Mouse (Mus musculus) forebrain, embryonic 13.5 days (tissue): ENCODE measurements around the gene Iqck. TPM values are rescaled to one million over a fixed set of nuclear protein-coding genes. Genes with fewer than 3 reads are reported as not detected.

Experiments
- ATAC-seq: fragments of 200-750 bp; cut with Nextera tagmentation; 2 replicates; pipeline ENCODE4 v1.8.0; 2017
- H3K27ac ChIP-seq: fragments of 300-500 bp; sonication (generic); 2 replicates; pipeline ENCODE4 v1.5.1; 2015; ENCODE audit warnings: inconsistent platforms, mild to moderate bottlenecking, moderate library complexity
- H3K27me3 ChIP-seq: fragments of 300-500 bp; sonication (generic); 2 replicates; pipeline ENCODE4 v1.6.1; 2015; ENCODE audit warnings: mild to moderate bottlenecking, inconsistent platforms
- H3K36me3 ChIP-seq: fragments of 300-500 bp; sonication (generic); 2 replicates; pipeline ENCODE4 v1.6.1; 2015; ENCODE audit warnings: mild to moderate bottlenecking, inconsistent platforms; ENCODE audit not compliant: poor library complexity, severe bottlenecking
- H3K4me1 ChIP-seq: fragments of 300-500 bp; sonication (generic); 2 replicates; pipeline ENCODE4 v1.6.1; 2015; ENCODE audit warnings: inconsistent platforms
- H3K4me2 ChIP-seq: fragments of 300-500 bp; sonication (generic); 2 replicates; pipeline ENCODE4 v1.6.1; 2015; ENCODE audit warnings: inconsistent platforms, mild to moderate bottlenecking, moderate library complexity
- H3K4me3 ChIP-seq: fragments of 300-500 bp; sonication (generic); 2 replicates; pipeline ENCODE4 v1.5.1; 2015; ENCODE audit warnings: mild to moderate bottlenecking, inconsistent platforms
- H3K9ac ChIP-seq: fragments of 300-500 bp; sonication (generic); 2 replicates; pipeline ENCODE4 v1.6.1; 2015; ENCODE audit warnings: mild to moderate bottlenecking, inconsistent platforms
- H3K9me3 ChIP-seq: fragments of 300-500 bp; sonication (generic); replicated peaks from 2 replicates; pipeline ENCODE4 v1.6.1; 2016; ENCODE audit warnings: inconsistent platforms
- WGBS: fragments of 180-500 bp; shearing (Covaris S2); methylation state at CpG from one replicate; pipeline ENCODE4 v1.1.7; 2015; 5-methylcytosine and 5-hydroxymethylcytosine counted together
- polyA plus RNA-seq: library from polyadenylated mRNA; unstranded; fragments of >200 nt; fragmentation: Nextera tagmentation; extraction: Ambion mirVana; gene quantifications from 2 replicates; pipeline ENCODE4 v1.2.1, GENCODE M21; 2015

Iqck gene
- polyA plus RNA-seq: 3.1 and 3.2 TPM in 2 replicates

DNA sequence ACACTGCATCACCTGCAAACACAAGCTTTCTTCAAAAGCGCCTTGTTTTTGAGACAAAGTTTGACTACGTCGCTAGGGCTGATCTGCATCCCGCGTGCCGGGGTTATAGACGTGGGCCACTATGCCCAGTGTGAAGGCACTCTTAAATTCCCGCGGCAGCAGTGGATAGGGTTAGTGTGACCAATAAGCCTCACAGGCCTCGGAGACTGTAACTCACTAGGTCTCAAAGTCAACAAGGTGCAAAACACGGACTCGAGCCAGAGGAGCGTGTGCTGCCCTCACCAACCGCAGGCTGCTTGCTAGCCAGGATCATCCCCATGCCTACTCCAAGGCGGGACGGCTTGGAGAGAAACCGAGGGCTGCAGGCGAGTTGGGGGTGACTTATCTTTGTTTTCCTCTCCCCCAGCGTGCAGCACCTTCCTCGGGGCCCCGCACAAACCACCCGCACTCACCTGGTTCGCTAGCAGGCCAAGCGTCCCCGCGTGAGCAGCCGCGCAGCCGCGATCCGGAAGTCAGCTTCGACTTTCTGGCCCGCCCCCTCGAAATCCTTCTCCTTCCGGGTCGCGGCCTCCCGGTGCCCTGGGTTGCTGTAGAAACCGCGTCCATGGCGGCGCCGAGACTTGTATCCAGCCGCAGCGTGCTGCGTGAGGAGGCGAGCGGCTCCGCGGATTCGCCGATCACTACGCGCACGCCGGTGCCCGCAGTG lies at the start of gene Iqck:
TSS of gene Iqck (plus strand) at position 582 of the 706 bp plus-strand sequence.
- Histone ChIP-seq H3K27ac (peak within 1 kb of the TSS; percentile 70), H3K9ac (peak within 1 kb of the TSS; percentile 79), H3K36me3 (peaks cover 33% of the 10 kb centered on the region), H3K27me3 (no peaks in the 10 kb centered on the region), H3K4me2 (peak within 1 kb of the TSS; percentile 79), H3K4me1 (peaks cover 27% of the 10 kb centered on the region), H3K9me3 (no peaks in the 10 kb centered on the region), H3K4me3 (peak within 1 kb of the TSS; percentile 87)
- under 1% methylated on average over 57 of the region's 57 CpGs for WGBS
- peak; percentile 98 for ATAC-seq

DNA sequence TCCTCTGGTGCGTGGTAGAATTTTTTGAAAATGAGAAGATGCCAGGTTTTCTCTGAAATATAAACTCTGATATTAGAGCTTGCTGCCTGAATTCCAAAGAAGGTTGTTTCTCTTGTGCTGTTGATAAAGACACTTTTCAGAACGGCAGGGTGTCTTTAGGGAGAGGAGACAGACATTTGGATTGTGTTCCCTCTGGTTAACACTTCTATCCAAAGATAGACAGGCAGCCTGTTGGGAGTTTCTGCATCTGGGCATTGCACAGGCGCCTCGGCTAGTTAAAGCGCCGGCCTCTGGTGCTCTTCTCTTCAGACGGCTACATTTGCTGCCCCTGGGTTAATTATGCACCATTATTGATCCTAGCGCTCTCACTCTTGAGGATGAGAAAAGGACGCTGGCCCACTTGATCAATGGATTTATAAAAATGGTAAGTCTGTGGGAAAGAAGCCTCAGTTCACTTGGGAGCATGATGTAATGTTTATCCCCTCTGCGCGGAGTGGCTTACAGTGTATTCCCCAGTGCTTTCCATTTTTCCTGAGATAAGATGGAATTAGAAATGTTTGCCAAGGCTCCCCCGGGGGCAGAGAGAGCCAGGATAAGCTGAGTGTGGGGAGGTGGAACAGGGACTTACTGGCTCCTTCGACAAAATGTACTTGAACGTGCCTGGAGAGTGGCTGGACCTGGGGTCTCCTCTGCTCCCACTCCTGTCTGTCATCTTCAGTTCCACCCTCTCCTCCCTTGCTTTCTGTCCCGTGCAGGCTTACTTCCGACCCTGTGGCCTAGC lies 48.7 kb upstream of the Iqck start:
- H3K4me3 ChIP-seq: no peak overlapping the region
- H3K36me3 ChIP-seq: peaks cover 65% of the 10 kb centered on the region
- H3K4me2 ChIP-seq: no peak overlapping the region
- H3K9ac ChIP-seq: no peak overlapping the region
- no peaks in the 10 kb centered on the region for H3K27me3 ChIP-seq
- no peak for ATAC-seq
- no peaks in the 10 kb centered on the region for H3K9me3 ChIP-seq
- peaks cover 7% of the 10 kb centered on the region; the same call in 1 of the 2 replicates for H3K4me1 ChIP-seq
- H3K27ac ChIP-seq: peak overlapping the region; percentile 25; the same call in 1 of the 2 replicates
- 59% methylated on average over 16 of the region's 16 CpGs for WGBS

DNA sequence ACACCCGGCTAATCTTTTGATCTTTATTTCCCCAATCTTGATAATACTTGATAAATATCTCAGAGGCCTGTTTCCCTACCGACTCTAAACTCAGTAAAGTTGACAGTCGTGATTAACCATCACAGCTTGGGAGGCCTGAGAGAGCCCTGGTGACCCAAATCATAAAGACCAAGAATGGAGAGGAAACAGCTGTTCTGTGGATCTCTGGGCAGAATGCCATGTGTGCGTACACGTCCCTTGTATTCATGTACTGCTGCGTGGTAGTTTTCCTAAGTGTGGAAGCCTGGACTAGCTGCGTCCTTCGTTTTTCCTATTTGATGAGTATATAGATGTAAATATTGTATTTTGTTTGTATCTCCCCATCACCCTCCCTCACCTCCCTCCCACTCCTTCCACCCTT lies 47.7 kb upstream of the Iqck start:
- no peak overlapping the region for H3K4me3 ChIP-seq
- 80% methylated on average over 8 of the region's 8 CpGs for WGBS
- peaks cover 7% of the 10 kb centered on the region; the same call in 1 of the 2 replicates for H3K4me1 ChIP-seq
- no peak for ATAC-seq
- no peaks in the 10 kb centered on the region for H3K27me3 ChIP-seq
- no peak overlapping the region for H3K4me2 ChIP-seq
- no peak overlapping the region for H3K9ac ChIP-seq
- H3K36me3 ChIP-seq: peaks cover 58% of the 10 kb centered on the region
- no peaks in the 10 kb centered on the region for H3K9me3 ChIP-seq
- H3K27ac ChIP-seq: no peak overlapping the region

DNA sequence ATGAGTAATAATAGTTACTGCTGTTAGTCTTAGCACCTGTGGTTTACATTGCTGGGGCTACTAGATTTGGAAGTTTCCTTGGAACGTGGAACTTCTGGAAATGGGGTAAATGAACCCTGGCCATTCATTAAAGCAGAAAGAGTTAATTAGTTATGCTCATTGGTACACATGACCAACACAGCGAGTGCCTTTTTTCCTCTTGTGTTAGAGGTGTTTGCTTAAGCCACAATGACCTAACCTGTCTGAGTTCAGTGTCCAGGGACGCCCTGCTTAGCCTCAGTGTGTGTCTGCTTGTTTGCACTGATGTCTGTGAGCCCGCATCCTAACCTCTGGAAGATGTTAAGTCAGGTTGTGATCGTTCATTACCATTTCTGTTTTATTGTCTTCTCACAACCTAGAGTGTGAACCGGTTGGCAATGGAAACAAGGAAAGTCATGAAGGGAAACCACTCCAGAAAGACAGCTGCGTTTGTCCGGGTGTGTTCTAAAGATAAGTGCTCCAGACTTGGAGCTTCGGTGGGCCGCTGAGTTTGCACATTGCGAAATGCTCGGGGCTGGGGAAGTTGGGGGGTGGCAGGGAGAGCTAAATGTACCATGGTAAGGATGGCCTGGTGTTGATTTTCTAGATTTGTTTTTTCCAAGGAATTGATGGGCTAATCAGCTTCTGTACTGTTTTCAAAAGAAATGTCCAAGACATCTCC lies 44.0 kb upstream of the Iqck start:
- Histone ChIP-seq H3K4me2 (no peak overlapping the region), H3K27ac (no peak overlapping the region), H3K4me1 (peaks cover 5% of the 10 kb centered on the region; the same call in 1 of the 2 replicates), H3K9me3 (no peaks in the 10 kb centered on the region), H3K9ac (no peak overlapping the region), H3K27me3 (no peaks in the 10 kb centered on the region), H3K36me3 (peaks cover 65% of the 10 kb centered on the region), H3K4me3 (no peak overlapping the region)
- 90% methylated on average over 12 of the region's 12 CpGs for WGBS
- ATAC-seq: no peak

DNA sequence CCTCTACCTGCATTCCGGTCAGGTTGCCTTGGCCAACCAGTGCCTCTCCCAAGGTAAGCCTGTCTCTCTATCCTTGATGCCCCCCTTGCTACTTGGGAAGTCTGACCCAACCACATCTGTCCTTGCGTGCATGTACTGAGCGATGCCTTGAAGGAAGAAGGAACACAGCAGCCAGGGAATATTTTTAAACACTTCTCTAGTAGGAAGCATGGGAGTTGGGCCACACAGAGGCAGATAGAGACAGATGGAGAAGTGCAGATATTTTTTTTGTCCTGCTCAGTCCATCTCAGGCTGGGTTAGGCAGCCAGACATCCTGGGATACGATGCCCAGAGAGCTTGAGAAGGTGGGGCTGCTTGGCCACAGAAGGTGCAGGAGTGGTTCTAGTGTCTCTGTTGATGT lies 42.0 kb upstream of the Iqck start:
- WGBS: 91% methylated on average over 4 of the region's 4 CpGs
- H3K27ac ChIP-seq: no peak overlapping the region
- H3K4me1 ChIP-seq: no peaks in the 10 kb centered on the region
- no peaks in the 10 kb centered on the region for H3K27me3 ChIP-seq
- no peak overlapping the region for H3K4me2 ChIP-seq
- ATAC-seq: no peak
- no peaks in the 10 kb centered on the region for H3K9me3 ChIP-seq
- H3K36me3 ChIP-seq: peaks cover 80% of the 10 kb centered on the region
- H3K9ac ChIP-seq: no peak overlapping the region
- H3K4me3 ChIP-seq: no peak overlapping the region

DNA sequence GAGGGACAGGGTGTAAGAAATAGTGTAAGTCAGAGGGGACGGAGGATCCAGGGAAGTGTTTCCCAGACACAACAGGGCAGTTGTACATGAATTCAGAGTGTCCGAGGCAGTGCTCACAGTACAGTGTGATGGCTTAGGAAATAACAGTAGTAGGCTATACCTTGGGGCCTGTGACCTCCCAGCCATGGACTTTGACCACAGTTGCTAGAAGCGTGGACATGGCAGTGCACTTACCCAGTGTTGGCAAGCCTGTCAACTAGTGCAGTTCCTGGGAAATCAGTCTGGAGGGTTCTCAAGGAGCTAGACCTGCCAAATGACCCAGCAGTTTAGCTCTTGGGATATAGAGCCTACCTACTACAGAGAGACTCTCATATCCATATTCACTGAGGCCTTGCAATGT lies 39.3 kb upstream of the Iqck start:
- Histone ChIP-seq H3K4me2 (no peak overlapping the region), H3K4me3 (no peak overlapping the region), H3K36me3 (peaks cover 66% of the 10 kb centered on the region), H3K27me3 (no peaks in the 10 kb centered on the region), H3K9me3 (no peaks in the 10 kb centered on the region), H3K9ac (no peak overlapping the region), H3K27ac (no peak overlapping the region), H3K4me1 (no peaks in the 10 kb centered on the region)
- ATAC-seq: no peak
- 93% methylated on average over 3 of the region's 3 CpGs for WGBS

DNA sequence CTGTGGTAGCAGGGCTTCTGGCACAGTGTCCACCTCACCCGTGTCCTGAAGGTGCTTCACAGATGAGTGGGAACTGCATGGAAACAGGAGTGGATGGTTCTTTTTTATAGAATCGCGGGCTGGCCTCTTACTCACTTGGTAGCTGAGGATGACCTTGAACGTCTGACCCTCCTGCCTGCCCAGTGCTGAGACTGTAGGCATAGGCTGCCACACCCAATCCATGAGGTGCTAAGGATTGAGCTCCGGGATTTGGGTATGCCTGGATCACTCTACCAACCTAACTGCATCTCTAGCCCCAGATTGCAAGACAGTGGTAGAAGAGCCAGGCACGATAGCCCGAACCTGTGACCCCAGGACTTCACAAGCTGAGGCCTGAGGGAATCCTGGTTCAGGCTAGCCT lies 37.8 kb upstream of the Iqck start:
- Histone ChIP-seq H3K36me3 (peaks cover 57% of the 10 kb centered on the region), H3K9me3 (no peaks in the 10 kb centered on the region), H3K4me2 (no peak overlapping the region), H3K9ac (no peak overlapping the region), H3K4me3 (no peak overlapping the region), H3K27ac (no peak overlapping the region), H3K4me1 (no peaks in the 10 kb centered on the region), H3K27me3 (no peaks in the 10 kb centered on the region)
- WGBS: 95% methylated on average over 7 of the region's 7 CpGs
- ATAC-seq: no peak

DNA sequence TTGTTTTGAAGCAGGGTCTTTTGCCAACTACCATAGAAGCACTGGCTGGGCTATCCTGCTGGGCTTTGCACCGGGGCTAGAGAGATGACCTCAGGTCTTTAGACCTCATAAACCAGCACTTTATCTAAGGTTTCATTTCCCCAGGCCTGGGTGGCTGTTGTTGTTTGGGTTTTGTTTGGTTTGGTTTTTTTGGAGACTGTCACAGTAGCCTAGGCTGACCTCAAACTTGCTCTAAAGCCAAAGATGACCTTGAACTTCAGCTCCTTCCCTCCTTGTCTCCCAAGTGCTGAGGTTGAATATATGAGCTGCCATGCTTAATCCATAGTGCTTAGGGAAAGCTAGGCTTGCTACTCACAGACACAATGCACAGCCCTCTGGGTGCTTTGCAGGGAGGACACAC lies 35.9 kb upstream of the Iqck start:
- Histone ChIP-seq H3K27ac (no peak overlapping the region), H3K9me3 (no peaks in the 10 kb centered on the region), H3K4me3 (no peak overlapping the region), H3K36me3 (peaks cover 46% of the 10 kb centered on the region), H3K27me3 (no peaks in the 10 kb centered on the region), H3K9ac (no peak overlapping the region), H3K4me2 (no peak overlapping the region), H3K4me1 (no peaks in the 10 kb centered on the region)
- 96% methylated on average over 1 of the region's 1 CpGs for WGBS
- ATAC-seq: no peak

DNA sequence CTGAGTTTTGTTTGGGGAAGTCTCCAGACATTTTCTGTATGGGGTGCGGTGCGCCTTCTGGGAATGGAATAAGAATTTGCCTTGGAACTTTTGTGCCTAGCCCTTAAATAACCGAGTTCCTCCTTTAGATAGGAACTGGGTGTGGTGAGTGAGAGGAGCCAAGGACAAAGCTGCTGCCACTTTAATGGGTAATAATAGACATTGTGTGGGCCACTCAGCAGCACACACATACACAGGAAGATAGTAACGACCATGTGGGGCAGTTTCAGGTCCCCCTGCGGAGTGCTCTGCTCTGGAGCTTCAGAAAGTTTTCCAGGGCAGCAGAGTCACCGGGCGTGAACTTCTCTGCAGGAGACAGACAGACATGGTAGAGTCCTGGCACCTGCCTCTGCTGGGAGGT lies 34.2 kb upstream of the Iqck start:
- Histone ChIP-seq H3K9ac (no peak overlapping the region), H3K36me3 (peaks cover 42% of the 10 kb centered on the region), H3K4me2 (no peak overlapping the region), H3K9me3 (no peaks in the 10 kb centered on the region), H3K27ac (no peak overlapping the region), H3K4me1 (no peaks in the 10 kb centered on the region), H3K27me3 (no peaks in the 10 kb centered on the region), H3K4me3 (no peak overlapping the region)
- ATAC-seq: no peak
- 67% methylated on average over 7 of the region's 7 CpGs for WGBS

DNA sequence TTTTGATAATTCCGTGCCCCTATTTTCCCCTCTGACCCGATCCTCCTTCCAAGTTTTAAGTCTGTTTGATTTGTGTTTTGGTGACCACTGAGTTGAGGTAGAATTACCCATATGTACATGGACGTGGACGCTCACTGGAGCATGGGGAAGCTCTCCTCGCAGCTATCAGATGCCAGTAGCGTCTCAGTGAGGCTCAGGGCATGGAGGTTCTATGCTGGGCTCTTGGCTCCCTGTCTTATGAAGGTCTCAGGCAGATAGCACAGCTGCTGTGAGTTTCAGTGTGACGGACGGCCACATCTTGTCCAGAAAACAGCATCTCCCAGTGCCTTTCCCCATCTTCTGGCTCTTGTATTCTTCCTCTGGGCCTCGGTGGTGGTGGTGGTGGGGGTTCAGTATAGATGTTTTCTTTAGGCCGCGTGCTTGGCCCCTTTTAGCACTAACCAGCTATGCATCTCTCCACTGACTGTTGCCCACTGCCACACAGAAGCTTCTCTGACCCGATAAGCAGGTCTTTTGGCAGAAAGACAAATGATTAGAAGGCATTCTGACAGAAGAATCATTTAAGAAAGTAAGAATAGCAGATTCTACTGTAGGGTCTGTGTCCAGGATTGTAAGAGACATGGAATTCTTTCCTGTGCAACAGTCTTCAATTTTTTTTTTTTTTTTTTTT lies 33.5 kb upstream of the Iqck start:
- WGBS: 92% methylated on average over 12 of the region's 12 CpGs
- no peak overlapping the region for H3K4me2 ChIP-seq
- H3K27ac ChIP-seq: no peak overlapping the region
- no peaks in the 10 kb centered on the region for H3K4me1 ChIP-seq
- H3K27me3 ChIP-seq: no peaks in the 10 kb centered on the region
- no peaks in the 10 kb centered on the region for H3K9me3 ChIP-seq
- peaks cover 44% of the 10 kb centered on the region for H3K36me3 ChIP-seq
- no peak overlapping the region for H3K9ac ChIP-seq
- no peak overlapping the region for H3K4me3 ChIP-seq
- no peak for ATAC-seq

DNA sequence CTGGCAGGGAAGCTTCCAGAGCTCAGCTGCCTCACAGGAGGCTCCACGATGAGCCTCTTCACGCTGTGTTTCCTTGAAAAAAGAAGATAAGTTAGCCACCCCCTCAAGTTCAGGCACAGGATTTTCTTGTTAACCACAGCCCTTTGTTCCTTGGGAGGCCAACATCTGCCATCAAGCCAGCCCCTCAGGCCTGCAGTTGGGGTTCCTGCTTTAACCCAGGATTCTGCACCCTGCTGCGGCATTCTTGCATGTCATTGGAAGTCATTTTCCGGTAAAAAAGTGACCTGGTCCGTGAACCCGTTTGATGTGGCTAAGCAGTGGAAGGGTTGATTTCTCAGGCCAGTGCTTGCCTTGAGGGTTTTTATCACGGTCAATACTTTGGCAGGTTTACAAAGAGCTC lies 31.1 kb upstream of the Iqck start:
- no peak for ATAC-seq
- no peak overlapping the region for H3K4me3 ChIP-seq
- H3K4me2 ChIP-seq: no peak overlapping the region
- no peaks in the 10 kb centered on the region for H3K9me3 ChIP-seq
- H3K9ac ChIP-seq: no peak overlapping the region
- H3K36me3 ChIP-seq: peaks cover 26% of the 10 kb centered on the region
- H3K27ac ChIP-seq: no peak overlapping the region
- peaks cover 10% of the 10 kb centered on the region; the same call in 1 of the 2 replicates for H3K4me1 ChIP-seq
- no peaks in the 10 kb centered on the region for H3K27me3 ChIP-seq
- 56% methylated on average over 7 of the region's 7 CpGs for WGBS
